Mouse (Mus musculus) frontal cortex, postnatal 14 days (tissue): Measurements from ENCODE around the gene Parvg.
"Not testable (repeated sequence)": the region's sequence is repeated elsewhere in the genome, so short reads cannot be mapped to it uniquely, and the experiment has no call there.

Experiments
- DNase-seq, 2 experiments: peaks; one replicate each; pipeline ENCODE4 v3.0.0; 2022; ENCODE audit warnings: low spot score in 2 of 2

Gene Parvg

GRCm38 (mm10) chr15:84323966-84324869 is at the start of gene Parvg:
Gene Parvg (plus strand): TSS chr15:84324026.
- DNase-seq: no peak

GRCm38 (mm10) chr15:84276066-84276465 is 47.8 kb upstream of the Parvg start:
- DNase-seq: no peak

GRCm38 (mm10) chr15:84278091-84278490 is 45.7 kb upstream of the Parvg start:
- no peak for DNase-seq

GRCm38 (mm10) chr15:84278656-84279055 is 45.2 kb upstream of the Parvg start:
- no peak for DNase-seq

GRCm38 (mm10) chr15:84280309-84280708 is 43.5 kb upstream of the Parvg start:
- DNase-seq: no peak

- no peak for DNase-seq
Observed at GRCm38 (mm10) chr15:84280712-84281347, 43.0 kb upstream of the Parvg start.

- DNase-seq: no peak
Observed at GRCm38 (mm10) chr15:84282206-84283085, 41.4 kb upstream of the Parvg start.

GRCm38 (mm10) chr15:84284059-84284458 is 39.8 kb upstream of the Parvg start:
- DNase-seq: no peak

GRCm38 (mm10) chr15:84285453-84285852 is 38.4 kb upstream of the Parvg start:
- DNase-seq: no peak

- not testable (repeated sequence) for DNase-seq
Observed at GRCm38 (mm10) chr15:84288953-84289352, 34.9 kb upstream of the Parvg start.

- no peak for DNase-seq
Observed at GRCm38 (mm10) chr15:84291097-84291496, 32.7 kb upstream of the Parvg start.

- no peak for DNase-seq
Observed at GRCm38 (mm10) chr15:84293590-84293989, 30.2 kb upstream of the Parvg start.

- DNase-seq: no peak
Observed at GRCm38 (mm10) chr15:84294391-84294790, 29.4 kb upstream of the Parvg start.

GRCm38 (mm10) chr15:84295225-84295624 is 28.6 kb upstream of the Parvg start:
- DNase-seq: no peak

- DNase-seq: no peak
Observed at GRCm38 (mm10) chr15:84297454-84297853, 26.4 kb upstream of the Parvg start.

GRCm38 (mm10) chr15:84298804-84299370 is 24.9 kb upstream of the Parvg start:
- peak; percentile 40 to 62 for DNase-seq

GRCm38 (mm10) chr15:84299662-84300333 is 24.0 kb upstream of the Parvg start:
- DNase-seq: no peak

- no peak for DNase-seq
Observed at GRCm38 (mm10) chr15:84300591-84300990, 23.2 kb upstream of the Parvg start.

GRCm38 (mm10) chr15:84301026-84301425 is 22.8 kb upstream of the Parvg start:
- DNase-seq: no peak

- no peak for DNase-seq
Observed at GRCm38 (mm10) chr15:84301641-84302420, 22.0 kb upstream of the Parvg start.
